Mouse (Mus musculus) central nervous system, embryonic 18 days (tissue): ENCODE data around the gene Myo5a. TPM values are rescaled to one million over a fixed set of nuclear protein-coding genes. Genes with fewer than 3 reads are reported as not detected.

Experiments used
- polyA plus RNA-seq: library from polyadenylated mRNA; depleted of rRNA; stranded (reverse); fragments of >200 nt; gene quantifications from 2 replicates; pipeline ENCODE4 v1.2.3, GENCODE M21; 2012; rRNA removed

Myo5a gene
- polyA plus RNA-seq: 56.5 and 56.7 TPM in 2 replicates

DNA sequence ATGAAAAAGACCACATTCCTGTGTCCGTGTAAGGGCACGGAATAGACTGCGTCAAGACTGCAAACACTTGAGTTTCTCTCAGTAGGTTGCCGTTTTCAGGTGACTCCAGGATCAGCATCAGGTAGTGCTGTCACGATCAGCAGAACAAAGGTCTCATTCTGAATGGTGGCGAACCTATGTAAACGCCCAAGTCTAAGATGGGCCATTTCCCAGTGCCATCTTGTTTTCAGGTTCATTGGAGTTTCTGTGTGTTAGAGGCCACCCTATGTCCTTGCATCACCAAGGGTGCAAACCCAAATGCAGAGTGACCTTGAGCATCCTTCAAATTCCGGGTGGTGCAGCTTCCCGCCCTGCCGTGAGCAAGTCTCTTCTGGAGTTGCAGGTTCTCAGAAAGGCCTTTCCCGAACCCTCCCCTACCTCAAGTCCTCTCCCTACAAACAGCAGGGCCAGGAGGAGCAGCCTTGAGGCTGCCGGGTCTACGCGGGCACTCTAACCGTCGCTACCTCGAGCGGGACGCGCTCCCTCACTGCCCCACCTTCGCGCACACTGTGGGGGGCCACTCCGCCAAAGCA is at the start of gene Myo5a:
TSS of gene Myo5a (plus strand) at position 559 of the 572 bp plus-strand sequence.

DNA sequence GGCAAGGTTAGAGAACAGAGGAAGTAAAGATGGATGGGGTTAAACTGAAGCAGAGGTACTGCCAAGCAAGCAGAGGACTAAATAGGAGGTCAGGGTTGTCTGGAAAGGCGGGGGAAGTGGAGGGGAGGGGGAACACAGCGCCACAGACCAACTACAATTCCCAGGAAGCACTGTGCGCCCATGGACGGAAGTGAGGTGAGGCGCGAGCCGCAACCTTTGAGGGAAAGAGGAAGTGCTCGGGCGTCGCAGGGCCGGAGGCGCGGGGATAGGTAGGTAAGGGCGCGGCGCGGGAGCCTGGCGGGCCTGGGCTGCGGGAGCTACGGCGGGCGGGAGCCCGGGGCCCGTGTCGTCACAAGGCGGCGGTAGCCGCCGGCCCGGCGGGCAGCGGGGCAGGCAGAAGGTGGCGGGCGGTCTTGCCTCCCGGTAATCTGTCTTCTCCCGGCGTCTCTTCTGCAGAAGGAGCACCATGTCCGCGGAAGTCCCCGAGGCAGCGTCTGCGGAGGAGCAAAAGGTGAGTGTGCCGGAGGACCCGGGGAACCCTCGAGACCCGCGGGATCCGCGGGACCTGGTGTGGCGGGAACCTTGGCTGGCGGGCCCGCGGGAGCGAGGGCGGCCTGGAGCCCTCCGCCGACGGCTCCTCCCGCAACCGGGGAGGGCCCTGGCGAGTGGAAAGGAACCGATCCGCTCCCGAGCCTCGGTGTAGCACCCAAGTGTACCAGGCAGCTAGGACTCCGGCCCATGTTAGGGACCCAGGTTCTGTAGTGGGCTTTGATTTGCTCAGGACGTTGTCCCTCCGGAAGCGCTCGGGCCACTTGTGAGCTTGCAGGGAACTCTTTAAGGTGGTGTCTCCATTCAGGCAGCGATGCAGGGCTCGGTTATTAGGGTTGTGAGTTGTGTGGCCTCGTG is 33.1 kb upstream of the Myo5a start, which contains the start of gene Arpp19:
TSS of gene Arpp19 (plus strand) at position 164 of the 906 bp plus-strand sequence.

DNA sequence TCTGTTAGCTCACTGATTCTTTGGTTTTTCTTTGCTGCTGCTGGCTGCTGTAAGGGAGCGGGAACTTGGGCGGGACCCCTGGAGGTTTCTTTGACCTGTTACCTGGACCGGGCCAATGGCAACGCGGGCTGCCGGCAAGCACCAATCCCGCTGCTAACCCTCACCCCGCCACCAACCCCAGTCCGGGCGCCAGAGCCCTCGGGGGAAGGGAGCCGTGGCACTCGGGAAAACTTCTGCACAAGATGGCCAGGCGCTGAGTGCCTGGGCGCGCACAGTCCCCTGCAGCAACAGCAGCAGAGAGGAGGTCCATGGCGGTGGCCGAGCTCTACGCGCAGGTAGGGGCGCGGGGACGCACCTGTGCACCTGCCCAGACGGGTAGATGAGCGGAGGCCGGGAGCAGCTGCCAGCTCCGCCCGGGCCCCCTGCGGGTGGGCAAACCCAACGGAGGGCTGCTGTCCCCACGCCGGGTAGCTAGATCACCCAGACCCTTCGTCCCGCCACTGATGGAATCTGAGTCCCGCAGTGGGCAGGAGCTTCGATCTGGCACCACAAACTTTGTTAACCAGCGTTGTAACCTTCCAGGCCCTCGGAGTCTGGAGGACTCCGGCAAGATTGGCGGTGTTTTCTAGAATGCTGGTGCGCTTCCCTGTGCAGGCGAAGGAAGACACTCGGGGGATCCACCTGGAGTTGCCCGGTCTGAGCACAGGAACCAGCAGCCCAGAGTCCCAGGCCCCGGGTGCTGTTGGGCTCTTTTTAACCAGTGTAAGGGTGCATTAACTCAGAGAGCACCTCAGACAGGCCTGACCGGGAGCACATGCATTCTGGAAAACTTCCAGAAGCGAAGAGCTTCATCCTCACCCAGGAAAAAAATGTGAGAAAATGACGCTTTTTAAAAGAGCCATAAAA is 161.3 kb downstream of the Myo5a start, which contains the start of gene Myo5c:
TSS of gene Myo5c (plus strand) at position 180 of the 906 bp plus-strand sequence.

Other genes with a start within 250 kb of the Myo5a start
- gene Onecut1, start 209.1 kb upstream of the Myo5a start, polyA plus RNA-seq: 0.97 and 1.2 TPM in 2 replicates
- gene Fam214a, start 118.1 kb upstream of the Myo5a start, polyA plus RNA-seq: 19.9 and 21.5 TPM in 2 replicates
- 85.2 and 87.3 TPM in 2 replicates for gene Arpp19, start 33.4 kb upstream of the Myo5a start, polyA plus RNA-seq
- 0.34 and 0.57 TPM in 2 replicates for gene Myo5c, start 161.0 kb downstream of the Myo5a start, polyA plus RNA-seq
- 75.8 and 79.3 TPM in 2 replicates for gene Gnb5, start 235.3 kb downstream of the Myo5a start, polyA plus RNA-seq